Mouse (Mus musculus): ENCODE results near the gene Htra2. TPM values are rescaled to one million over a fixed set of nuclear protein-coding genes. Genes with fewer than 3 reads are reported as not detected.

Gene Htra2
- polyA plus RNA-seq, 1 experiment from 2014 or later = 35.7 TPM

DNA sequence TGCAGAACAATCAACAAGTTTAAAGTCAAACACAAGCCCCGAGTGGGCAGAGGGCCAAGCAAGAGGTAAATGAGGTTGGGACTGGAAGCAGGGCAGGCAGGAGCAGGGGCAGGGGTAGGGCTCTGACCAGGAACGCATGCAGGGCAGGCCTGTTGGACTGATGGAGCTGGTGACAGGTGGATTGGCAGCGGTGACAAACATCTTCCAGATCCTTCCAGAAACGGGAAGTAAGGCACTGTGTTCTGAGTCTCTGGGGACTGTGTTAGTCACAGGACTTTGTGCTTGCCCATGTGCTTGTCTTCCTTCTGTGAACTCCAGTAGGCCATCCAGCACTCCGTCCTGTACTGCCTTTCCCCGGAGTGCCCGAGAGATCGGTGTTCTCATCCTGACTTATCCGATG, 10.3 kb downstream of the Htra2 start:
- ATAC-seq (ENCODE audit: low FRiP score, low TSS enrichment) (no peak), DNase-seq (ENCODE audit: low spot score) (no peak)
- no peaks in the 10 kb centered on the region for H3K9me3 ChIP-seq (ENCODE audit: control insufficient read depth, low read length)
- no peak overlapping the region for H3K4me3 ChIP-seq (ENCODE audit: low read depth, low read length)
- no peaks in the 10 kb centered on the region for H3K4me1 ChIP-seq (replicated peaks; ENCODE audit: control insufficient read depth, insufficient read depth)
- WGBS = 63% methylated on average over 9 of the region's 9 CpGs
- no peak overlapping the region for H3K9ac ChIP-seq (ENCODE audit: low read length)
- H3K27ac ChIP-seq (replicated peaks) = no peak overlapping the region
- no peak overlapping the region for H3K4me2 ChIP-seq (replicated peaks; ENCODE audit: low read depth)
- H3K36me3 ChIP-seq (ENCODE audit: control insufficient read depth, insufficient read depth, low read length) = no peaks in the 10 kb centered on the region
- H3K27me3 ChIP-seq (ENCODE audit: control insufficient read depth, insufficient read depth, low read length) = no peaks in the 10 kb centered on the region
- TF ChIP-seq EP300 (optimal IDR thresholded peaks at IDR 0.05) (no peak), CTCF (IDR thresholded peaks at IDR 0.05; ENCODE audit: low read depth) (no peak)

GRCm38 (mm10) chr6:83043993-83044392, 11.1 kb downstream of the Htra2 start:
- H3K27me3 ChIP-seq (ENCODE audit: control insufficient read depth, insufficient read depth, low read length) = no peaks in the 10 kb centered on the region
- no peak overlapping the region for H3K4me3 ChIP-seq (ENCODE audit: low read depth, low read length)
- H3K9ac ChIP-seq (ENCODE audit: low read length) = no peak overlapping the region
- H3K9me3 ChIP-seq (ENCODE audit: control insufficient read depth, low read length) = no peaks in the 10 kb centered on the region
- H3K36me3 ChIP-seq (ENCODE audit: control insufficient read depth, insufficient read depth, low read length) = no peaks in the 10 kb centered on the region
- no peak overlapping the region for H3K27ac ChIP-seq (replicated peaks)
- ATAC-seq (ENCODE audit: low FRiP score, low TSS enrichment) (peak; percentile 37; the same call in 1 of the 2 replicates), DNase-seq (ENCODE audit: low spot score) (no peak)
- TF ChIP-seq CTCF (IDR thresholded peaks at IDR 0.05; ENCODE audit: low read depth) = no peak
- no peak for TF ChIP-seq EP300 (optimal IDR thresholded peaks at IDR 0.05)
- WGBS = 91% methylated on average over 5 of the region's 5 CpGs
- no peak overlapping the region for H3K4me2 ChIP-seq (replicated peaks; ENCODE audit: low read depth)
- no peaks in the 10 kb centered on the region for H3K4me1 ChIP-seq (replicated peaks; ENCODE audit: control insufficient read depth, insufficient read depth)

GRCm38 (mm10) chr6:83043561-83043960, 11.5 kb downstream of the Htra2 start:
- Histone ChIP-seq H3K9ac (ENCODE audit: low read length) (no peak overlapping the region), H3K9me3 (ENCODE audit: control insufficient read depth, low read length) (no peaks in the 10 kb centered on the region), H3K4me2 (replicated peaks; ENCODE audit: low read depth) (no peak overlapping the region), H3K4me1 (replicated peaks; ENCODE audit: control insufficient read depth, insufficient read depth) (no peaks in the 10 kb centered on the region), H3K27ac (replicated peaks) (no peak overlapping the region), H3K4me3 (ENCODE audit: low read depth, low read length) (no peak overlapping the region), H3K27me3 (ENCODE audit: control insufficient read depth, insufficient read depth, low read length) (no peaks in the 10 kb centered on the region), H3K36me3 (ENCODE audit: control insufficient read depth, insufficient read depth, low read length) (no peaks in the 10 kb centered on the region)
- DNase-seq (ENCODE audit: low spot score) = no peak
- TF ChIP-seq EP300 (optimal IDR thresholded peaks at IDR 0.05) (no peak), CTCF (IDR thresholded peaks at IDR 0.05; ENCODE audit: low read depth) (no peak)
- 64% methylated on average over 6 of the region's 6 CpGs for WGBS
- ATAC-seq (ENCODE audit: low FRiP score, low TSS enrichment) = no peak

DNA sequence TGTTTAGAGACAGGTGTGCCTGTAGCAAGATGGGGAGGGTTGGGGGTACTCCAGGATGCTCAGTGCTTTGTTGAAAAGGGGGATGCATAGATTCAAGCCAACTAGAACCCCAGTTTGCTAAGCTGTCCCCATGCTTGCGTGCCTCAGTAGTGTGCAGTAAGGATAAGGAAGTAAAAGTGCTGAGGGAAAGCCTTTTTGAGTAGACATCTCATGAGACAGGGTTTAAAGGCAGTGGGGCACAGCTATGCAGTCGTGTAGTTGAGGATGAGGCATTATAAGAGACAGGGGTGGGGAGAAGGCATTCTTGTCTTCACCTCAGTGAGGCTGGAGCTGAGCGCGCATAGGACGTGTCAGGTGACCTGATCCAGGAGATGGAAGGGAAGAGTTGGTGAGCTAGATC, 14.5 kb downstream of the Htra2 start:
- no peaks in the 10 kb centered on the region for H3K9me3 ChIP-seq (ENCODE audit: control insufficient read depth, low read length)
- H3K4me3 ChIP-seq (ENCODE audit: low read depth, low read length) = no peak overlapping the region
- 78% methylated on average over 5 of the region's 5 CpGs for WGBS
- no peak overlapping the region for H3K4me2 ChIP-seq (replicated peaks; ENCODE audit: low read depth)
- H3K27ac ChIP-seq (replicated peaks) = no peak overlapping the region
- no peak overlapping the region for H3K9ac ChIP-seq (ENCODE audit: low read length)
- no peaks in the 10 kb centered on the region for H3K27me3 ChIP-seq (ENCODE audit: control insufficient read depth, insufficient read depth, low read length)
- DNase-seq (ENCODE audit: low spot score) = no peak
- no peaks in the 10 kb centered on the region for H3K36me3 ChIP-seq (ENCODE audit: control insufficient read depth, insufficient read depth, low read length)
- no peak for ATAC-seq (ENCODE audit: low FRiP score, low TSS enrichment)
- TF ChIP-seq CTCF (IDR thresholded peaks at IDR 0.05; ENCODE audit: low read depth) = no peak
- TF ChIP-seq EP300 (optimal IDR thresholded peaks at IDR 0.05) = no peak
- no peaks in the 10 kb centered on the region for H3K4me1 ChIP-seq (replicated peaks; ENCODE audit: control insufficient read depth, insufficient read depth)

DNA sequence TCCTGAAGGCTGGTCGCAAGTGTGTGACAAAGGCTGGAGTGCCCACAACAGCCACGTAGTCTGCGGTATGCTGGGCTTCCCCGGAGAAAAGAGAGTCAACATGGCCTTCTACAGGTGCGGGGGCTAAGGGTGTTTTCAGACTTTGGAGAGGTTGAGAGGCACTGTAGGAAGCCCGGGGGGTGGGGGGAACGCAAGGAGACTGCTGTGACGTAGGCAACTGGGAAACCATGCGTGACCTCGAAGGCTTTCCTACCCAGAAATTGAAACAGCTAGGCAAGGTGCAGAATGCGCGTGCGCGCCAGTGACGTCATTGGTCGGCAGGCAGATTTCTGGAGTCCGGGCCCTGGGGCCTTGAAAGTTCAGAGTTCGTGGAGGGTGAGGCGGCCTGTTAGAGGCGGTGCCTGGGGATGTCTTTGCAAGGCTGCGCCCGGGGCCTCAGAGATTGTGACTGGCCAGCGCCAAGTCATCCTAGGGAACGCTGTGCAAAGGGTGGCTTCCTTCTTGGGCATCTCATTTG, 16.5 kb downstream of the Htra2 start:
- Histone ChIP-seq H3K36me3 (ENCODE audit: control insufficient read depth, insufficient read depth, low read length) (no peaks in the 10 kb centered on the region), H3K27me3 (ENCODE audit: control insufficient read depth, insufficient read depth, low read length) (no peaks in the 10 kb centered on the region), H3K4me2 (replicated peaks; ENCODE audit: low read depth) (peak overlapping the region; percentile 42), H3K9ac (ENCODE audit: low read length) (no peak overlapping the region), H3K9me3 (ENCODE audit: control insufficient read depth, low read length) (no peaks in the 10 kb centered on the region), H3K27ac (replicated peaks) (no peak overlapping the region), H3K4me3 (ENCODE audit: low read depth, low read length) (peak overlapping the region; percentile 12; the same call in 1 of the 2 replicates), H3K4me1 (replicated peaks; ENCODE audit: control insufficient read depth, insufficient read depth) (no peaks in the 10 kb centered on the region)
- DNase-seq (ENCODE audit: low spot score) (peak; percentile 90), ATAC-seq (ENCODE audit: low FRiP score, low TSS enrichment) (peak; percentile 78)
- TF ChIP-seq EP300 (optimal IDR thresholded peaks at IDR 0.05) = no peak
- TF ChIP-seq CTCF (IDR thresholded peaks at IDR 0.05; ENCODE audit: low read depth) = no peak
- WGBS = 17% methylated on average over 24 of the region's 24 CpGs

DNA sequence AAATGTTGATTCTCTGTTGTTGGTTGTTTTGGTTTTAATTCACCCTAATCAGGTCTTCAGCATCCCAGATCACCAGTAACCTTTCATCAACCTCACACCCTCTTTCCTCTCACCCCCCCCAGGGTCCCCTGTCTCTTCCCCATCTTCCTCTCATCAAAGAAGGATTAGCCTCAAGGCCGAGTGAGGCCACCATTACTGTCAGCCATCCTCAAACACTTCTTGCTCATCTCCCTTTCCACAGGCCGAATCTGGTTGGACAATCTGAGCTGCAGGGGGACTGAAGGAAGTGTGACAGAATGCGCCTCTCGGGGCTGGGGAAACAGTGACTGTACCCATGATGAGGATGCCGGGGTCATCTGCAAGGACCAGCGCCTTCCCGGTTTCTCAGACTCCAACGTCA, 17.9 kb downstream of the Htra2 start:
- no peaks in the 10 kb centered on the region for H3K4me1 ChIP-seq (replicated peaks; ENCODE audit: control insufficient read depth, insufficient read depth)
- H3K27me3 ChIP-seq (ENCODE audit: control insufficient read depth, insufficient read depth, low read length) = no peaks in the 10 kb centered on the region
- no peak for DNase-seq (ENCODE audit: low spot score)
- H3K4me2 ChIP-seq (replicated peaks; ENCODE audit: low read depth) = no peak overlapping the region
- no peak overlapping the region for H3K4me3 ChIP-seq (ENCODE audit: low read depth, low read length)
- H3K27ac ChIP-seq (replicated peaks) = no peak overlapping the region
- H3K9me3 ChIP-seq (ENCODE audit: control insufficient read depth, low read length) = no peaks in the 10 kb centered on the region
- ATAC-seq (ENCODE audit: low FRiP score, low TSS enrichment) = no peak
- TF ChIP-seq CTCF (IDR thresholded peaks at IDR 0.05; ENCODE audit: low read depth) (no peak), EP300 (optimal IDR thresholded peaks at IDR 0.05) (no peak)
- 71% methylated on average over 8 of the region's 8 CpGs for WGBS
- no peaks in the 10 kb centered on the region for H3K36me3 ChIP-seq (ENCODE audit: control insufficient read depth, insufficient read depth, low read length)
- H3K9ac ChIP-seq (ENCODE audit: low read length) = no peak overlapping the region
